Mouse (Mus musculus): ENCODE measurements around the gene Cdc7. TPM values are rescaled to one million over a fixed set of nuclear protein-coding genes. Genes with fewer than 3 reads are reported as not detected.
A peak's percentile ranks its signal among the peaks of the same experiment; 100 is the strongest.

Gene Cdc7
- polyA plus RNA-seq, 1 experiment from 2014 or later = 25.5 TPM

DNA sequence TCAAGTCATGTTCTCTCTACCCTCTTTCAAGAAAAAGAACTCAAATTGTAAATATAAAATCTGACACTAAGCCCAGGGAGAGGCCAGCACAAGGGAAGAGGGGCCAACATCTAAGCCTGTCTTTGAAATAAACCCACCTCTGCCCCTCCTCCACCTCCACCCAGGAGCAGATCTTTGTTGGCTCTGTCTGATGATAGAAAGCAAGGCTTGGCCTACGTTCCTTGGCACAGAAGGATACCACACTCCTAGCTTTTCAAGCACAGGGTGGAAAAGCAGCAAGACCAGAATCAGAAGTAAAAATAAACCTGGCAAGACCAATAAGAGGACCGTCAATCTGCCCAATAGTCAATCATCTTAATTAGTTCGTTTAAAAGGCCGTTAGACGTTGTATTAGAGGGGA, 61.2 kb downstream of the Cdc7 start:
- H3K9ac ChIP-seq = no peak overlapping the region
- no peaks in the 10 kb centered on the region for H3K36me3 ChIP-seq
- WGBS = 80% methylated on average over 5 of the region's 5 CpGs
- no peak overlapping the region for H3K27ac ChIP-seq (replicated peaks)
- no peak overlapping the region for H3K4me3 ChIP-seq
- ATAC-seq (ENCODE audit: extremely low read depth, insufficient number of reproducible peaks, low FRiP score, low TSS enrichment) = no peak
- no peaks in the 10 kb centered on the region for H3K9me3 ChIP-seq
- peaks cover 56% of the 10 kb centered on the region for H3K4me1 ChIP-seq
- H3K4me2 ChIP-seq = no peak overlapping the region
- H3K27me3 ChIP-seq (replicated peaks) = no peaks in the 10 kb centered on the region

GRCm38 (mm10) chr5:107025809-107026208, 61.7 kb downstream of the Cdc7 start:
- no peak for ATAC-seq (ENCODE audit: extremely low read depth, insufficient number of reproducible peaks, low FRiP score, low TSS enrichment)
- H3K27me3 ChIP-seq (replicated peaks) = 0 out of 2 replicates have a peak, but pooled peaks cover 2% of the 10 kb centered on the region
- no peaks in the 10 kb centered on the region for H3K36me3 ChIP-seq
- no peak overlapping the region for H3K4me3 ChIP-seq
- H3K9me3 ChIP-seq = no peaks in the 10 kb centered on the region
- H3K27ac ChIP-seq (replicated peaks) = no peak overlapping the region
- peaks cover 51% of the 10 kb centered on the region for H3K4me1 ChIP-seq
- H3K9ac ChIP-seq = no peak overlapping the region
- whole genome bisulfite sequencing = 71% methylated on average over 8 of the region's 8 CpGs
- no peak overlapping the region for H3K4me2 ChIP-seq

DNA sequence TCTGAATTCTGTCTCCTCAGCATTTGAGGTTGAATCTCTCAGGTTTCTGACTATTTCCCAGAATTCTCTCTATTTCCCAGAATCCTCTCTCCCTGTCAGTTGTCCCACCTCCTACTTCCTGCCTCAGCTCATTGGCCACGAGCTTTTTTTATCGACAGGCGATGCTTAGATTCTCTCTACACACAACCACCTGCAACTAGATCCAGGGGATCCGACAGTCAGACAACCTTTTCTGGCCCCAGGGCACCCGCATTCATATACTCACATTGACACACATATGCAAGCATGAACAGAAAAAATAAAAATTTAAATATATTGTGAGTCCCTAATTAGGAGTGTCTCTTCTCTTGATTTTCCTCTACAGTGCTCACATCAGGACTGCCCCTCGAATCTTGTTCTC, 63.5 kb downstream of the Cdc7 start:
- no peak overlapping the region for H3K27ac ChIP-seq (replicated peaks)
- no peak overlapping the region for H3K4me2 ChIP-seq
- 0 out of 2 replicates have a peak, but pooled peaks cover 5% of the 10 kb centered on the region for H3K27me3 ChIP-seq (replicated peaks)
- 77% methylated on average over 6 of the region's 6 CpGs for WGBS
- H3K9ac ChIP-seq = no peak overlapping the region
- H3K4me3 ChIP-seq = no peak overlapping the region
- peaks cover 43% of the 10 kb centered on the region for H3K4me1 ChIP-seq
- H3K9me3 ChIP-seq = no peaks in the 10 kb centered on the region
- no peaks in the 10 kb centered on the region for H3K36me3 ChIP-seq
- ATAC-seq (ENCODE audit: extremely low read depth, insufficient number of reproducible peaks, low FRiP score, low TSS enrichment) = no peak

DNA sequence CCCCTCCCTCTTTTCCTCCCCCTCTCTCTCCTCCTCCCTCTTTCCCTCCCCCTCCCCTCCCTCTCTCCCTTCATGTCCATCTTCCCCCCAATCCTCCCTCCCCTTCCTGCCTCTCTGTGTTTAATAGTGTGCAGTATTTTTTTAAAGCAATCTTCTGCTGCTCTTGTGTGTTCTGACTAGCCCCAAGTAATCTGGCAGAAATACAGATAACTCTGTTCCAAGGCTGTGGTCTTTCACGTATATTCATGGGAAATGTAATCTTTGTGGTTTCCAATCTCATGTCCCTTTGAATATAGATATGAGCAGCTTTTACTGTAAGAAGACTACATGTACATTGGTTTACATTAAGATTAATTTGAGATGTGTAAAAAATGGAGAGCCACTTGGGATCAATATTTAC, 64.4 kb downstream of the Cdc7 start:
- H3K9me3 ChIP-seq = no peaks in the 10 kb centered on the region
- 39% methylated on average over 1 of the region's 1 CpGs for WGBS
- 0 out of 2 replicates have a peak overlapping the region, but pooled peaks have one; percentile 53 for H3K27ac ChIP-seq (replicated peaks)
- peaks cover 43% of the 10 kb centered on the region for H3K4me1 ChIP-seq
- no peak overlapping the region for H3K4me3 ChIP-seq
- H3K9ac ChIP-seq = no peak overlapping the region
- no peak overlapping the region for H3K4me2 ChIP-seq
- H3K27me3 ChIP-seq (replicated peaks) = 0 out of 2 replicates have a peak, but pooled peaks cover 5% of the 10 kb centered on the region
- ATAC-seq (ENCODE audit: extremely low read depth, insufficient number of reproducible peaks, low FRiP score, low TSS enrichment) = no peak
- no peaks in the 10 kb centered on the region for H3K36me3 ChIP-seq

- Histone ChIP-seq H3K27me3 (replicated peaks) (0 out of 2 replicates have a peak, but pooled peaks cover 5% of the 10 kb centered on the region), H3K27ac (replicated peaks) (peak overlapping the region; percentile 40; the same call in 1 of the 2 replicates), H3K36me3 (no peaks in the 10 kb centered on the region), H3K4me3 (no peak overlapping the region), H3K4me1 (peaks cover 32% of the 10 kb centered on the region), H3K9ac (no peak overlapping the region), H3K4me2 (no peak overlapping the region), H3K9me3 (no peaks in the 10 kb centered on the region)
- WGBS = 55% methylated on average over 4 of the region's 4 CpGs
- ATAC-seq (ENCODE audit: extremely low read depth, insufficient number of reproducible peaks, low FRiP score, low TSS enrichment) = no peak
Observed at GRCm38 (mm10) chr5:107029801-107030200, 65.7 kb downstream of the Cdc7 start.

GRCm38 (mm10) chr5:107030821-107031220, 66.7 kb downstream of the Cdc7 start:
- Histone ChIP-seq H3K36me3 (no peaks in the 10 kb centered on the region), H3K4me3 (no peak overlapping the region), H3K27me3 (replicated peaks) (0 out of 2 replicates have a peak, but pooled peaks cover 5% of the 10 kb centered on the region), H3K4me1 (peaks cover 30% of the 10 kb centered on the region), H3K9ac (no peak overlapping the region), H3K27ac (replicated peaks) (no peak overlapping the region), H3K4me2 (no peak overlapping the region), H3K9me3 (no peaks in the 10 kb centered on the region)
- WGBS = 84% methylated on average over 10 of the region's 10 CpGs
- ATAC-seq (ENCODE audit: extremely low read depth, insufficient number of reproducible peaks, low FRiP score, low TSS enrichment) = no peak

Other genes with a start within 250 kb of the Cdc7 start
- gene Hfm1, start 38.0 kb upstream of the Cdc7 start, polyA plus RNA-seq (2015; fragmentation: Nextera tagmentation; extraction: Ambion mirVana) = 0.47 and 0.67 TPM in 2 replicates

Data from heart, embryonic 13.5 days (tissue).